8 mouse cellular contexts compared by ENCODE assay signal in the genomic region with DNA sequence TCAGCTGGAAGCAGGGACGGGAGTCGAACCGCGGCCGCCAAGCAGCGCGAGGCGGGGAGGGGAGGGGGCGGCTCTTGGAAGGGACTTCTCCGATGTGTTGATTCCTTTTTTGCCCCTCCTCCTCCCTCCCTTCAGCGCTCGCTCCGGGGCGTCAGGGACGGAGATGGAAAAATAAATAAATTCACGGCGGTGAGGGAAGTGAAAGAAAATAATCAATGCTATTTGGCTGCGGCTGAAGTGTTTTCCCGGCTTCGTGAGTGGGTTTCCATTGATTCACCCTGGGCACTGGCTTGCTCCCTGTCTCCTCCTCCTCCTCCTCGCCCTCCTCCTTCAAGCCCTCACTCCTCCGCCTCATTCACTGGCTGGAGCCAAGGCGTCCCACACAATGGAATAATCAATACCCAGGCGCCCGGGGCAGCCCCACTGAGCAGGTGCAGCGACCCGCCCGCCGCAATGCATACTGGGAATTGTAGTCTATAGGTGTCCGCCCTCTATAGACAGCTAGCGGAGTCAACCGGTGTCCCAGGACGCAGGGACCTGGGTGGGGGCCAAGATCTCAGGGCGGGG. TPM values are rescaled to one million over a fixed set of nuclear protein-coding genes. Genes with fewer than 3 reads are reported as not detected.
DNase-seq lines count a peak whose midpoint lies in the region; ATAC-seq and TF ChIP-seq lines count a peak whose summit lies in the region.

Zfhx2 (minus strand) TSS at position 314 of the 567 bp plus-strand sequence.

- peak; percentile 89 for DNase-seq in G1E (ENCODE audit: low spot score)
- DNase-seq in cerebellum, adult 18-20 months = peak; percentile 96 to 98
- peak; percentile 93 for DNase-seq in forebrain, postnatal 0 days
- peak; percentile 95 for DNase-seq in layer of hippocampus, adult 9-10 months (ENCODE audit: low spot score)
- DNase-seq in ovary, postnatal 10 days (ENCODE audit: low spot score) = peak; percentile 71
- DNase-seq in thymus, postnatal 10 days (ENCODE audit: low spot score in 2 of 2) = peak; percentile 81 to 91

- peak within 1 kb of the TSS; percentile 88 for H3K9ac ChIP-seq in forebrain, postnatal 0 days
- peak within 1 kb of the TSS; percentile 74 for H3K9ac ChIP-seq in lung, embryonic 16.5 days (ENCODE audit: low read length)

- WGBS in forebrain, postnatal 0 days = 2% methylated on average over 34 of the region's 34 CpGs
- WGBS in lung, embryonic 16.5 days = under 1% methylated on average over 34 of the region's 34 CpGs

- no peaks in the 10 kb centered on the region for H3K27me3 ChIP-seq in G1E (ENCODE audit: insufficient read depth, low read length)
- H3K27me3 ChIP-seq in forebrain, postnatal 0 days (ENCODE audit: insufficient read depth, low read length) = no peaks in the 10 kb centered on the region
- no peaks in the 10 kb centered on the region; the same call in 1 of the 2 replicates for H3K27me3 ChIP-seq in lung, embryonic 16.5 days (ENCODE audit: control insufficient read depth, insufficient read depth, low read depth, low read length)

- no peak for TF ChIP-seq CTCF in G1E (IDR thresholded peaks at IDR 0.05; ENCODE audit: low read depth, low read length)
- TF ChIP-seq CTCF in forebrain, postnatal 0 days (IDR thresholded peaks at IDR 0.05; ENCODE audit: low read depth) = peak; percentile 43

- no peaks in the 10 kb centered on the region for H3K9me3 ChIP-seq in G1E (replicated peaks)
- H3K9me3 ChIP-seq in forebrain, postnatal 0 days (ENCODE audit: low read length) = no peaks in the 10 kb centered on the region
- H3K9me3 ChIP-seq in lung, embryonic 16.5 days (ENCODE audit: control insufficient read depth, low read length) = no peaks in the 10 kb centered on the region

- H3K27ac ChIP-seq in forebrain, postnatal 0 days (ENCODE audit: low read depth, low read length) = peak within 1 kb of the TSS; percentile 95
- peak within 1 kb of the TSS; percentile 65 for H3K27ac ChIP-seq in lung, embryonic 16.5 days (ENCODE audit: low read length)

- peaks cover 10% of the 10 kb centered on the region for H3K36me3 ChIP-seq in G1E (replicated peaks)
- no peaks in the 10 kb centered on the region for H3K36me3 ChIP-seq in forebrain, postnatal 0 days (ENCODE audit: insufficient read depth)
- no peaks in the 10 kb centered on the region for H3K36me3 ChIP-seq in lung, embryonic 16.5 days (ENCODE audit: control insufficient read depth, insufficient read depth, low read length)

- peak; percentile 82 for ATAC-seq in G1E (ENCODE audit: extremely low read depth, insufficient number of reproducible peaks, low FRiP score, poor library complexity, severe bottlenecking)
- ATAC-seq in forebrain, postnatal 0 days = peak; percentile 92
- ATAC-seq in hematopoietic stem cell, adult 5-6 weeks (replicated peaks in 1 of 2; ENCODE audit: insufficient read depth in 1 of 2, low FRiP score in 2 of 2, low TSS enrichment in 1 of 2, low read depth in 1 of 2, poor library complexity in 2 of 2, severe bottlenecking in 2 of 2) = peak; percentile 83 to 94
- peak; percentile 87 for ATAC-seq in lung, embryonic 16.5 days (ENCODE audit: low read depth)

- H3K4me1 ChIP-seq in G1E (ENCODE audit: insufficient read depth, low read depth, low read length) = peaks cover 49% of the 10 kb centered on the region
- H3K4me1 ChIP-seq in forebrain, postnatal 0 days (ENCODE audit: insufficient read depth) = peaks cover 48% of the 10 kb centered on the region
- H3K4me1 ChIP-seq in lung, embryonic 16.5 days (replicated peaks; ENCODE audit: control insufficient read depth, insufficient read depth, low read length) = peaks cover 28% of the 10 kb centered on the region

- peak within 1 kb of the TSS; percentile 76 for H3K4me3 ChIP-seq in G1E (ENCODE audit: low read depth, low read length)
- peak within 1 kb of the TSS; percentile 73 for H3K4me3 ChIP-seq in forebrain, postnatal 0 days (ENCODE audit: low read depth, low read length)
- H3K4me3 ChIP-seq in lung, embryonic 16.5 days (ENCODE audit: low read length) = peak within 1 kb of the TSS; percentile 65

- peak within 1 kb of the TSS; percentile 92 for H3K4me2 ChIP-seq in forebrain, postnatal 0 days (ENCODE audit: low read depth)
- peak within 1 kb of the TSS; percentile 84 for H3K4me2 ChIP-seq in lung, embryonic 16.5 days (ENCODE audit: low read depth, low read length)

RNA-seq across cellular contexts. Expression of gene Zfhx2, which starts in this region (rescaled TPM):
- total RNA-seq in G1E (2014; fragmentation: Nextera tagmentation) = 7.9 and 8.6 TPM in 2 replicates
- total RNA-seq in G1E (2017) = 1.5 and 1.9 TPM in 2 replicates
- polyA plus RNA-seq in G1E (2012) = 2.8 and 2.9 TPM in 2 replicates
- 8.9 and 11.1 TPM in 2 replicates for total RNA-seq in forebrain, postnatal 0 days (2014; rRNA removed)
- polyA plus RNA-seq in forebrain, postnatal 0 days (2015; fragmentation: Nextera tagmentation; extraction: Ambion mirVana) = 2.7 and 7.5 TPM in 2 replicates
- total RNA-seq in hematopoietic stem cell, adult 5-6 weeks (2017) = 3.1 and 3.8 TPM in 2 replicates
- 3.8 and 4.3 TPM in 2 replicates for polyA plus RNA-seq in lung, embryonic 16.5 days (2015; fragmentation: Nextera tagmentation; extraction: Ambion mirVana)

Comparison
In these comparisons a context has a peak if more than half of its experiments do, and no peak if none do; other contexts are left out.
1. Peak in every context shown above with its lines: DNase-seq, ATAC-seq, H3K4me3 ChIP-seq and H3K27ac ChIP-seq.